Mouse (Mus musculus) megakaryocyte, embryonic 14.5 days (primary cell): ENCODE measurements around the gene Cenps.

ENCODE experiments used
- FLI1 ChIP-seq: IDR thresholded peaks from 2 replicates; pipeline ENCODE4 v1.6.1; 2012; ENCODE audit warnings: low read length, inconsistent platforms, mixed read lengths
- GATA1 ChIP-seq: IDR thresholded peaks from 3 replicates; pipeline ENCODE4 v1.6.1; 2012; ENCODE audit warnings: mixed read lengths, low read length, inconsistent platforms, borderline replicate concordance

GRCm38 (mm10) chr4:149097956-149098355, 39.5 kb downstream of the Cenps start:
- no peak for TF ChIP-seq FLI1
- no peak for TF ChIP-seq GATA1
